Mouse (Mus musculus): ENCODE data around the gene Klhl1. TPM values are rescaled to one million over a fixed set of nuclear protein-coding genes. Genes with fewer than 3 reads are reported as not detected.
"Not testable (repeated sequence)": the region's sequence is repeated elsewhere in the genome, so short reads cannot be mapped to it uniquely, and the experiment has no call there.

Gene Klhl1
- total RNA-seq (2014; fragmentation: Nextera tagmentation), result not detected in 2 replicates
- total RNA-seq (2017), result not detected in 2 replicates

- ATAC-seq (replicated peaks; ENCODE audit: poor library complexity, severe bottlenecking), result no peak
Measured at GRCm38 (mm10) chr14:96518954-96519682, at the start of gene Klhl1. Klhl1 (minus strand) TSS chr14:96519102.

GRCm38 (mm10) chr14:96553668-96554067, 34.8 kb upstream of the Klhl1 start:
- no peak for ATAC-seq (replicated peaks; ENCODE audit: poor library complexity, severe bottlenecking)

- ATAC-seq (replicated peaks; ENCODE audit: poor library complexity, severe bottlenecking), result peak; percentile 40; the same call in 1 of the 2 replicates
Measured at GRCm38 (mm10) chr14:96518151-96518953, 550 bp downstream of the Klhl1 start.

GRCm38 (mm10) chr14:96517727-96518126, 1.2 kb downstream of the Klhl1 start:
- no peak for ATAC-seq (replicated peaks; ENCODE audit: poor library complexity, severe bottlenecking)

DNA sequence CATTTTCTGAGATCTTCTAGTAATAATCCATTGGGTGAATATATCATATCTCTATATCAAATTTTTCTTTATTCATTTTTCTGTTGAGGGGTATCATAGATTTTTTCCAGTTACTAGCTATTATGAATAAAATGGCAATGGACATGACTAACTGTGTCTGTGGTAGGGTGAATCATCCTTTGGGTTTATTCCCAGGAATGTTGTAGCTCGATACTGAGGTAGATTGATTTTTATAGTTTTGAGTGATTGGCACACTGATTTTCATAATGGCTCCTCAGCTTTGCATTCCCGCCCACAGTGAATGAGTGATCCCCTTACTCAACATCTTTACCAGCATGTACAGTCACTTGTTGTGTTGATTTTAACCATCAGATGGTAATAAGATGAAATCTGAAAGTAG, 19.0 kb downstream of the Klhl1 start:
- no peak for ATAC-seq (replicated peaks; ENCODE audit: poor library complexity, severe bottlenecking)

DNA sequence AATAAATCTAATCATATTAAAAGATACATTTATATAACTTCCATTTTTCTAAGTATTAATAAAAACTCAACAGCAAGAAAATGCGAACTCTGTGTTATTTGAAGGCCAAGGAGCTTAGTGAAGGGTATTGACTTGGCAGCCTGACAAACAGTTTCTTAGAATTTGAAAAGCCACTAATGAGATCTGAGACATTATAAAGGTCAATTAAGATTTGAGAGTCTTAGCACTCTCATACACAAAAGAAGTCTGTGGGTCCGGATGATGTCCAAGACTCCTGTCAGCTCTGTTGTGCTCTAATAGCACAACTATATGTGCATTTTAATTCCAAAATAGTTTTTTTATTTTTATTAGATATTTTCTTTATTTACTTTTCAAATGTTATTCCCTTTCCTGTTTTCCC, 47.1 kb downstream of the Klhl1 start:
- ATAC-seq (replicated peaks; ENCODE audit: poor library complexity, severe bottlenecking), result no peak

GRCm38 (mm10) chr14:96471336-96471735, 47.6 kb downstream of the Klhl1 start:
- ATAC-seq (replicated peaks; ENCODE audit: poor library complexity, severe bottlenecking), result no peak

DNA sequence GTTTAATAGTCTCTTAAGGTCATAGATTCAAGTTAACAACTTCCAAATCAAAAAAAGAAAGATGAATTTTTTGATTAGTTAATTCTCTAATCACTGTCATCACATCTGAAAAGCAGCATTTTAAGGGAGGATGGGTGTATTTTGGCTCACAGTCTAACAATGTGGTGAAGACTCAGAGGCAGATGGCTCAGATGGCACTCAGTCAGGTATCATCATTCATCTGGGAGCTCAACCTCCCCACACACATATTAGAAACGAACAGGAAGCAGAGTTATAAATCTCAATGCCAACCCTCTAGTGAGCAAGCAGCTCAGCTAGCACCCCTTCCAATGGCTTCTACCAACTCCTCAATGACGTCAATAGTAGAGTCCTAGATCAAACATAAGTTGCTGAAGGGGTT, 57.1 kb downstream of the Klhl1 start:
- ATAC-seq (replicated peaks; ENCODE audit: poor library complexity, severe bottlenecking), result no peak

- ATAC-seq (replicated peaks; ENCODE audit: poor library complexity, severe bottlenecking), result no peak
Measured at GRCm38 (mm10) chr14:96392032-96392737, 126.7 kb downstream of the Klhl1 start.

GRCm38 (mm10) chr14:96362727-96363126, 156.2 kb downstream of the Klhl1 start:
- no peak for ATAC-seq (replicated peaks; ENCODE audit: poor library complexity, severe bottlenecking)

- no peak for ATAC-seq (replicated peaks; ENCODE audit: poor library complexity, severe bottlenecking)
Measured at GRCm38 (mm10) chr14:96348220-96348619, 170.7 kb downstream of the Klhl1 start.

- no peak for ATAC-seq (replicated peaks; ENCODE audit: poor library complexity, severe bottlenecking)
Measured at GRCm38 (mm10) chr14:96331069-96331468, 187.8 kb downstream of the Klhl1 start.

DNA sequence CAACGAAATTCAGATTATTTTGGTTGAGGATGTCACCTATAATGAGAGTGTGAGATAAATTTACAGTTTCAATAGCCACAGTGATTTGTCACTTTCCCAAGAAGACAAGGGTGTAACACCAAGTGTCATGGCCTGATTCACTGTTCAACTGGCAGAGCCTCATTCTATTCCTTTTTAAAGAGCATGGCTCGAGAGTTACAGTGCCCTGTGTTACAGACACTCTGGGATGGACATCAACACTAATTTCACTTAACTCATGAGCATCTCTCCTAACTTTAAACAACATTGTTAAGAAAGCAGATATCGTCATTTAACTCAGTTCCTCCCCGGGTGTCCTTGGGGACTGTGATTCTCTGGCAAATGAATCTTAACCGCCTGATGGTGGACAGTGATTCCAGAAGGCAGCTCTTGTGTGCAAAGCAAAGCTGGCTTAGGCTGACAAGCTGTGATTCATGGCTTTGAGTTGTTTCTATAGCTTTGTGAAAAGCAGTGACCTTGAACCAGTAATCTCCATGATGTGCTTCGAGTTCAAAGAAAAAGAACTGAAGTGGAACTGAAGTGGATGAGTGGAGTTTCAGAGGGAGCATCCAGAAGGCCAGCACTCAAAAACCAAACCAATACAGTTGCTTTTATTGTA, 301.0 kb downstream of the Klhl1 start:
- no peak for ATAC-seq (replicated peaks; ENCODE audit: poor library complexity, severe bottlenecking)

DNA sequence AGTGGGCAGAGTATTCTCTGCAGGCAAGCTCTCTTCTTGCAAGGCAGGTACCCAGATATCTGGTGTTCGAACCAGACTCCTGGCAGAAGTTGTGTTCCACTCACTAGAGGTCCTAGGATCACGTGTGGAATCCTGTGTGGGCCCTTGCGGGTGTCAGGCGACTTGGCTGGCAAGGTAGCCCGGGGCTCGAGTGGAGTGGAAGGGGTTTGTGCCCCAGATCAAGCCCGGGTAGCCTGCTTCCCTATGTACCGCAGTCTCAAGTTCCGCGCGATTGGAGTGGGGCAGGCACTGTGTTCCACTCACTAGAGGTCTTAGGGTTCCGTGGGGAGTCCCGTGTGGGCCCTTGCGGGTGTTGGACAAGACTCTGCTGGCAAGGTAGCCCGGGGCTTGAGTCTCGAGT, 324.1 kb downstream of the Klhl1 start:
- not testable (repeated sequence) for ATAC-seq (replicated peaks; ENCODE audit: poor library complexity, severe bottlenecking)

- ATAC-seq (replicated peaks; ENCODE audit: poor library complexity, severe bottlenecking), result no peak
Measured at GRCm38 (mm10) chr14:96174546-96174945, 344.4 kb downstream of the Klhl1 start.

DNA sequence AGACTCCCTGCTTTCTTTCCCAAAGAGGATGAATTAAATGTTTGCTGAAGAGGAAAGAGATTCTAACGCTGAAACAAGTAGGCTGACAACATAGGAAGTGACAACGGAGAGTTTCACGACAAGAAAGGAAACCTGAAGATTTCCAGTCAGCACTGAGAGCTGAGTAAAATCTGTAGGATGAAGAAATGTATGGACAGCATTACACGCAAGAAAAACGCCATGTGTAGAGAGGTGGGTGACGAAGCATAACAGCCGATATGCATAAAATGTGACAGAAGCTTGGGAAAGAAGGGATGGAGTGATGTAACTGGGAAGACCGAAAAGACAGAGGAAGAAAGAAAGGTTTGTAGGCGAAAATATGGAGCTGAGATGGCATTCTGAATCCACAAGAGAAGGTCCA, 375.8 kb downstream of the Klhl1 start:
- no peak for ATAC-seq (replicated peaks; ENCODE audit: poor library complexity, severe bottlenecking)

DNA sequence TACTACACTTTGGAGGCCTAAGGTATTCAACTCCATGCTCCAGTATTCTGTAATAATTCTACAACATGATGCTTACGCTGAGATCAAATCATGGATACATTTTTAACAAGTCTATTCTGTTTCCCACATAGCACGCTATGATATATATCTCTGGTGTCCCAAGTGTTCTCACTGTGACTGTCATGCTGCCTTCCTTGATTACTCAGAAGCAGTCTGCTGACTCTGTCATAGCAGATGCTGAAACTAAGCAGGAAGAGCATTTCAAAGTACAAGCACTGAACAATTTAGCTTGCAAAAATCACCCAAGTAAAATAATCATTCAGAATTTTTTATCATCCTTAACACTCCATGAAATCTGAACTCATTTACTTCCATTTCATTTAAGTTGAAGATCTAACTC, 378.7 kb downstream of the Klhl1 start:
- ATAC-seq (replicated peaks; ENCODE audit: poor library complexity, severe bottlenecking), result no peak

DNA sequence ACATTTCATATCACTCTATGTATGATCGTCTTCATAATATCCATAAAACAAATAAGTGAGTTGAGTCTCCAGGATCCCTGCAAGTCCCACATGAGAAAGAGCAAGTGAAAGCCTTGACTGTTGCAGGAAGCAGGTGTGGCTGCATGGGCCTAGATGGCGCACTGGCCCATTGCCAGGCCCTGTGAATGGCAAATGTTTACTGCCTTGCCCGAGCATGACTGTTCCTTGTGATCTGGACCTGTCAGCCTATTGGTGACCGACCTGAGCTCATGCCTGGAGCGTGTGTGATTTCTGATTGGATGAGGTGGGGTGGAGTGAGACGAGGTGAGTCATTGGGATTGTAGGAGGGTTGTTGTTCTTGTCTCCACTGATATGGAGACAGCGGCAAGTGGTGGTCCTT, 411.5 kb downstream of the Klhl1 start:
- ATAC-seq (replicated peaks; ENCODE audit: poor library complexity, severe bottlenecking), result no peak

GRCm38 (mm10) chr14:96081681-96082207, 437.2 kb downstream of the Klhl1 start:
- ATAC-seq (replicated peaks; ENCODE audit: poor library complexity, severe bottlenecking), result no peak

GRCm38 (mm10) chr14:96065884-96066283, 453.0 kb downstream of the Klhl1 start:
- no peak for ATAC-seq (replicated peaks; ENCODE audit: poor library complexity, severe bottlenecking)

Data from granulocyte monocyte progenitor cell, adult 5-6 weeks (primary cell).